Mouse (Mus musculus) MEL (cell line): ENCODE results near the gene Arih2. TPM values are rescaled to one million over a fixed set of nuclear protein-coding genes. Genes with fewer than 3 reads are reported as not detected.

Experiments used
- DNase-seq: peaks from one replicate; pipeline ENCODE4 v3.0.0; 2011; ENCODE audit warnings: low read depth, low spot score
- H3K27ac ChIP-seq: 2 replicates; pipeline ENCODE4 v1.5.1; 2012; ENCODE audit warnings: low read depth, mild to moderate bottlenecking, control low read depth, low read length, moderate library complexity; ENCODE audit not compliant: control insufficient read depth
- H3K27me3 ChIP-seq, 2 experiments: fragments of 150-350 bp in 1 of 2; sonication (generic) in 1 of 2; 2 replicates each; pipeline ENCODE4 v1.6.1; 2012; ENCODE audit warnings: low read length in 2 of 2, mild to moderate bottlenecking in 2 of 2, improper control_type of control experiment in 1 of 2, moderate library complexity in 1 of 2; ENCODE audit not compliant: insufficient read depth in 2 of 2, control insufficient read depth in 1 of 2
- H3K36me3 ChIP-seq, 2 experiments: 2 replicates each; pipeline ENCODE4 v1.6.1; 2012 to 2014; ENCODE audit warnings: low read length in 2 of 2, improper control_type of control experiment in 1 of 2, inconsistent platforms in 1 of 2, mild to moderate bottlenecking in 1 of 2; ENCODE audit not compliant: insufficient read depth in 2 of 2, control insufficient read depth in 1 of 2
- H3K4me1 ChIP-seq, 2 experiments: fragments of 150-350 bp in 1 of 2; sonication (generic) in 1 of 2; 2 replicates each; pipeline ENCODE4 v1.6.1; 2012; ENCODE audit warnings: low read length in 2 of 2, improper control_type of control experiment in 1 of 2, mild to moderate bottlenecking in 1 of 2; ENCODE audit not compliant: insufficient read depth in 2 of 2, control insufficient read depth in 1 of 2
- H3K4me3 ChIP-seq, 2 experiments: fragments of 150-350 bp in 1 of 2; sonication (generic) in 1 of 2; 2 replicates each; pipeline ENCODE4 v1.5.1; 2012; ENCODE audit warnings: low read depth in 2 of 2, low read length in 2 of 2, mild to moderate bottlenecking in 2 of 2, moderate library complexity in 2 of 2, control low read depth in 1 of 2, improper control_type of control experiment in 1 of 2; ENCODE audit not compliant: control insufficient read depth in 1 of 2, insufficient read depth in 1 of 2
- H3K79me2 ChIP-seq: 2 replicates; pipeline ENCODE4 v1.6.1; 2012; ENCODE audit warnings: mild to moderate bottlenecking, low read length, moderate library complexity; ENCODE audit not compliant: control insufficient read depth, poor library complexity, insufficient read depth
- H3K9ac ChIP-seq: 2 replicates; pipeline ENCODE4 v1.6.1; 2012; ENCODE audit warnings: low read depth, mild to moderate bottlenecking, control low read depth, low read length, moderate library complexity; ENCODE audit not compliant: control insufficient read depth, poor library complexity, severe bottlenecking
- H3K9me3 ChIP-seq: fragments of 150-350 bp; sonication (generic); replicated peaks from 2 replicates; pipeline ENCODE4 v1.6.1; 2012; ENCODE audit warnings: mild to moderate bottlenecking, low read length, improper control_type of control experiment, moderate library complexity; ENCODE audit not compliant: insufficient read depth
- BHLHE40 ChIP-seq: IDR thresholded peaks from 2 replicates; pipeline ENCODE4 v1.6.1; 2012; ENCODE audit warnings: low read depth, mild to moderate bottlenecking, inconsistent platforms, low read length, improper control_type of control experiment, borderline replicate concordance
- CTCF ChIP-seq, 3 experiments: IDR thresholded peaks in 2 of 3; conservative IDR thresholded peaks in 1 of 3; 2 replicates each; pipeline ENCODE4 v1.5.1; 2011 to 2012; ENCODE audit warnings: low read length in 3 of 3, low read depth in 2 of 3, mild to moderate bottlenecking in 2 of 3, improper control_type of control experiment in 1 of 3, inconsistent platforms in 1 of 3, mixed read lengths in 1 of 3, moderate library complexity in 1 of 3; ENCODE audit not compliant: control insufficient read depth in 1 of 3, insufficient read depth in 1 of 3, poor library complexity in 1 of 3, severe bottlenecking in 1 of 3
- E2F4 ChIP-seq: IDR thresholded peaks from 2 replicates; pipeline ENCODE4 v1.6.1; 2011; ENCODE audit warnings: low read depth, low read length, improper control_type of control experiment, borderline replicate concordance
- GABPA ChIP-seq: IDR thresholded peaks from 2 replicates; pipeline ENCODE4 v1.6.1; 2012; ENCODE audit warnings: low read depth, mild to moderate bottlenecking, inconsistent platforms, low read length, improper control_type of control experiment, moderate library complexity
- GATA1 ChIP-seq: IDR thresholded peaks from 2 replicates; pipeline ENCODE4 v1.6.1; 2011; ENCODE audit warnings: low read depth, low read length, improper control_type of control experiment
- MAX ChIP-seq: IDR thresholded peaks from 2 replicates; pipeline ENCODE4 v1.6.1; 2011; ENCODE audit warnings: low read length, improper control_type of control experiment
- NELFE ChIP-seq: IDR thresholded peaks from 2 replicates; pipeline ENCODE4 v1.6.1; 2011; ENCODE audit warnings: low read depth, low read length, improper control_type of control experiment
- POLR2A ChIP-seq, 2 experiments: IDR thresholded peaks; 2 replicates each; pipeline ENCODE4 v1.6.1; 2011 to 2012; ENCODE audit warnings: low read length in 2 of 2, mild to moderate bottlenecking in 2 of 2, control low read depth in 1 of 2, improper control_type of control experiment in 1 of 2, low read depth in 1 of 2, moderate library complexity in 1 of 2; ENCODE audit not compliant: control insufficient read depth in 1 of 2, insufficient read depth in 1 of 2, poor library complexity in 1 of 2
- POLR2AphosphoS5 ChIP-seq: IDR thresholded peaks from 2 replicates; pipeline ENCODE4 v1.6.1; 2012; ENCODE audit warnings: low read depth, borderline replicate concordance, mild to moderate bottlenecking, inconsistent platforms, low read length, moderate library complexity, mixed read lengths
- RCOR1 ChIP-seq: IDR thresholded peaks from 2 replicates; pipeline ENCODE4 v1.6.1; 2012; ENCODE audit warnings: low read depth, mild to moderate bottlenecking, inconsistent platforms, low read length, improper control_type of control experiment
- SIN3A ChIP-seq: IDR thresholded peaks from 2 replicates; pipeline ENCODE4 v1.6.1; 2012; ENCODE audit warnings: low read length, improper control_type of control experiment, inconsistent platforms
- TBP ChIP-seq: IDR thresholded peaks from 2 replicates; pipeline ENCODE4 v1.8.0; 2011; ENCODE audit warnings: low read depth, low read length, improper control_type of control experiment
- TCF12 ChIP-seq: IDR thresholded peaks from 2 replicates; pipeline ENCODE4 v1.6.1; 2014; ENCODE audit warnings: low read depth, mild to moderate bottlenecking, inconsistent platforms, low read length, improper control_type of control experiment, moderate library complexity
- USF1 ChIP-seq: IDR thresholded peaks from 2 replicates; pipeline ENCODE4 v1.6.1; 2014; ENCODE audit warnings: low read depth, mild to moderate bottlenecking, inconsistent platforms, low read length, improper control_type of control experiment, moderate library complexity
- USF2 ChIP-seq, 2 experiments: IDR thresholded peaks; 2 replicates each; pipeline ENCODE4 v1.6.1; 2011 to 2012; ENCODE audit warnings: improper control_type of control experiment in 2 of 2, low read length in 2 of 2, borderline replicate concordance in 1 of 2, inconsistent platforms in 1 of 2, low read depth in 1 of 2, mild to moderate bottlenecking in 1 of 2; ENCODE audit not compliant: insufficient read depth in 1 of 2
- ZC3H11A ChIP-seq: IDR thresholded peaks from 2 replicates; pipeline ENCODE4 v1.6.1; 2012; ENCODE audit warnings: low read depth, mild to moderate bottlenecking, inconsistent platforms, low read length, improper control_type of control experiment
- ZKSCAN1 ChIP-seq: IDR thresholded peaks from 2 replicates; pipeline ENCODE4 v1.6.1; 2012; ENCODE audit warnings: low read depth, mild to moderate bottlenecking, inconsistent platforms, low read length, improper control_type of control experiment, moderate library complexity
- ZMIZ1 ChIP-seq: IDR thresholded peaks from 2 replicates; pipeline ENCODE4 v1.6.1; 2012; ENCODE audit warnings: low read depth, mild to moderate bottlenecking, inconsistent platforms, low read length, improper control_type of control experiment, moderate library complexity
- ZNF384 ChIP-seq: IDR thresholded peaks from 2 replicates; pipeline ENCODE4 v1.6.1; 2012; ENCODE audit warnings: low read depth, mild to moderate bottlenecking, inconsistent platforms, low read length, improper control_type of control experiment
- polyA plus RNA-seq, 2 experiments: library from polyadenylated mRNA; stranded (reverse) in 1 of 2; unstranded in 1 of 2; fragments of >175 nt in 1 of 2; fragments of >200 nt in 1 of 2; gene quantifications; 2 replicates each; pipeline versions ENCODE4 v1.2.1 to v1.2.4; 2012; ENCODE audit warnings: low replicate concordance in 2 of 2, low read depth in 1 of 2; ENCODE audit not compliant: insufficient read length in 2 of 2, insufficient read depth in 1 of 2, missing spikeins in 1 of 2
- total RNA-seq: library from RNA; depleted of rRNA; stranded (reverse); fragments of 300-350 nt; gene quantifications from 2 replicates; pipeline ENCODE4 v1.2.3, GENCODE M21; 2012

Gene Arih2
- total and polyA plus RNA-seq, 3 experiments = 59.6 to 66.5 TPM; not detected in 1

- DNase-seq = no peak
- Histone ChIP-seq H3K4me1 (no peaks in the 10 kb centered on the region), H3K27ac (no peak overlapping the region), H3K9ac (no peak overlapping the region), H3K4me3 (no peak overlapping the region), H3K9me3 (no peaks in the 10 kb centered on the region), H3K36me3 (peaks cover 0 to 3% of the 10 kb centered on the region in 2 experiments; a peak in 2 of 4 replicates), H3K79me2 (no peaks in the 10 kb centered on the region), H3K27me3 (no peaks in the 10 kb centered on the region)
- TF ChIP-seq NELFE (no peak), TCF12 (no peak), RCOR1 (no peak), TBP (no peak), BHLHE40 (no peak), USF1 (no peak), ZKSCAN1 (no peak), E2F4 (no peak), ZNF384 (no peak), CTCF (IDR thresholded peaks at IDR 0.05 in 2 of 3, conservative IDR thresholded peaks at IDR 0.05 in 1 of 3; ENCODE audit: control insufficient read depth in 1 of 3, insufficient read depth in 1 of 3, low read depth in 2 of 3, low read length in 3 of 3, poor library complexity in 1 of 3, severe bottlenecking in 1 of 3) (no peak), POLR2A (IDR thresholded peaks at IDR 0.05; ENCODE audit: control insufficient read depth in 1 of 2, insufficient read depth in 1 of 2, low read depth in 1 of 2, low read length in 2 of 2, poor library complexity in 1 of 2) (no peak), POLR2AphosphoS5 (no peak), SIN3A (no peak), GATA1 (no peak), MAX (no peak), ZMIZ1 (no peak), ZC3H11A (no peak), USF2 (IDR thresholded peaks at IDR 0.05; ENCODE audit: borderline replicate concordance in 1 of 2, insufficient read depth in 1 of 2, low read depth in 1 of 2, low read length in 2 of 2) (no peak)
Observed at GRCm38 (mm10) chr9:108600011-108600410, 49.2 kb downstream of the Arih2 start.

- Histone ChIP-seq H3K27ac (no peak overlapping the region), H3K79me2 (no peaks in the 10 kb centered on the region), H3K9me3 (no peaks in the 10 kb centered on the region), H3K27me3 (no peaks in the 10 kb centered on the region)
- DNase-seq = no peak
- TF ChIP-seq TBP (peak; percentile 57; the same call in 1 of the 2 replicates), GABPA (no peak)
- TF ChIP-seq, all 39 proteins: peak for 1
- H3K4me1 ChIP-seq = 0 out of 4 replicates have a peak, but pooled peaks cover 0 to 2% of the 10 kb centered on the region in 2 experiments
- H3K4me3 ChIP-seq = no peak overlapping the region
- peaks cover 0 to 3% of the 10 kb centered on the region in 2 experiments; a peak in 2 of 4 replicates for H3K36me3 ChIP-seq
- H3K9ac ChIP-seq = no peak overlapping the region
Observed at GRCm38 (mm10) chr9:108599021-108599566, 50.1 kb downstream of the Arih2 start.
